Mouse (Mus musculus) liver, embryonic 15.5 days (tissue): Measurements from ENCODE around the gene Olfr218. TPM values are rescaled to one million over a fixed set of nuclear protein-coding genes. Genes with fewer than 3 reads are reported as not detected.
"Not testable (repeated sequence)": the region's sequence is repeated elsewhere in the genome, so short reads cannot be mapped to it uniquely, and the experiment has no call there.

Experiments used
- ATAC-seq: fragments of 200-750 bp; cut with Nextera tagmentation; 2 replicates; pipeline ENCODE4 v1.8.0; 2017; ENCODE audit warnings: moderate number of reproducible peaks, mild to moderate bottlenecking, moderate library complexity; ENCODE audit not compliant: insufficient read depth
- H3K27ac ChIP-seq: fragments of 300-500 bp; sonication (generic); replicated peaks from 2 replicates; pipeline ENCODE4 v1.5.1; 2015; ENCODE audit warnings: mild to moderate bottlenecking, inconsistent platforms
- H3K27me3 ChIP-seq: fragments of 300-500 bp; sonication (generic); 2 replicates; pipeline ENCODE4 v1.6.1; 2015; ENCODE audit warnings: mild to moderate bottlenecking, inconsistent platforms
- H3K36me3 ChIP-seq: fragments of 300-500 bp; sonication (generic); replicated peaks from 2 replicates; pipeline ENCODE4 v1.6.1; 2015; ENCODE audit warnings: moderate library complexity, mild to moderate bottlenecking, inconsistent platforms
- H3K4me1 ChIP-seq: fragments of 300-500 bp; sonication (generic); replicated peaks from 2 replicates; pipeline ENCODE4 v1.6.1; 2015; ENCODE audit warnings: inconsistent platforms
- H3K4me2 ChIP-seq: fragments of 300-500 bp; sonication (generic); 2 replicates; pipeline ENCODE4 v1.6.1; 2015; ENCODE audit warnings: moderate library complexity, mild to moderate bottlenecking, inconsistent platforms
- H3K4me3 ChIP-seq: fragments of 300-500 bp; sonication (generic); replicated peaks from 2 replicates; pipeline ENCODE4 v1.5.1; 2015; ENCODE audit warnings: mild to moderate bottlenecking, inconsistent platforms
- H3K9ac ChIP-seq: fragments of 300-500 bp; sonication (generic); 2 replicates; pipeline ENCODE4 v1.6.1; 2015; ENCODE audit warnings: moderate library complexity, mild to moderate bottlenecking, inconsistent platforms
- H3K9me3 ChIP-seq: fragments of 300-500 bp; sonication (generic); replicated peaks from 2 replicates; pipeline ENCODE4 v1.6.1; 2016; ENCODE audit warnings: inconsistent platforms
- WGBS: fragments of 180-500 bp; shearing (Covaris S2); methylation state at CpG from one replicate; pipeline ENCODE4 v1.1.7; 2015; ENCODE audit warnings: mixed read lengths; ENCODE audit not compliant: insufficient replicate concordance; 5-methylcytosine and 5-hydroxymethylcytosine counted together
- polyA plus RNA-seq: library from polyadenylated mRNA; unstranded; fragments of >200 nt; fragmentation: Nextera tagmentation; extraction: Ambion mirVana; gene quantifications from 2 replicates; pipeline ENCODE4 v1.2.1, GENCODE M21; 2015

Gene Olfr218
- polyA plus RNA-seq = not detected in 2 replicates

DNA sequence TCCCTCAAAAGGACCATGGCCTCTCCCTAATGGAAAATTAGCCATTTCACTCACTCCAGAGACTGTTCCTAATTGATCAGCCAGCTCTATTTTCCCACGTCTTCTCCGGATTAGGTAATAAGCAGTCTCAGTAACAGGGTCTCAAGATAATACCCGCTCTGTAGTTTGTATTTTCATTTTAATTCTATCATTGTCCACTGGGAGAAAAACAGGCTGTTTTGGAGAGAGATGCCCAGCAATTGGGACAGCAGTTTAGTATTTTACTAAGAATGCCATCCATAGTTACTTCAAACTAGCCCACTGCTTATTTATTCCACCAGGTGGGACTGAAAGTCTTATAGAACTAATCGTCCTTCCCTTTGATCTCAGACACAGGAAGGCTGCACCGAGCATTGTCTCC is at the start of gene Olfr218:
Gene Olfr218 (plus strand): TSS at position 301 of the 400 bp plus-strand sequence.
- Histone ChIP-seq H3K27me3 (no peaks in the 10 kb centered on the region), H3K27ac (no peak within 1 kb of the TSS), H3K9ac (no peak within 1 kb of the TSS), H3K9me3 (no peaks in the 10 kb centered on the region), H3K36me3 (no peaks in the 10 kb centered on the region), H3K4me1 (no peaks in the 10 kb centered on the region), H3K4me2 (no peak within 1 kb of the TSS), H3K4me3 (no peak within 1 kb of the TSS)
- ATAC-seq = no peak
- whole genome bisulfite sequencing = 49% methylated on average over 5 of the region's 5 CpGs

DNA sequence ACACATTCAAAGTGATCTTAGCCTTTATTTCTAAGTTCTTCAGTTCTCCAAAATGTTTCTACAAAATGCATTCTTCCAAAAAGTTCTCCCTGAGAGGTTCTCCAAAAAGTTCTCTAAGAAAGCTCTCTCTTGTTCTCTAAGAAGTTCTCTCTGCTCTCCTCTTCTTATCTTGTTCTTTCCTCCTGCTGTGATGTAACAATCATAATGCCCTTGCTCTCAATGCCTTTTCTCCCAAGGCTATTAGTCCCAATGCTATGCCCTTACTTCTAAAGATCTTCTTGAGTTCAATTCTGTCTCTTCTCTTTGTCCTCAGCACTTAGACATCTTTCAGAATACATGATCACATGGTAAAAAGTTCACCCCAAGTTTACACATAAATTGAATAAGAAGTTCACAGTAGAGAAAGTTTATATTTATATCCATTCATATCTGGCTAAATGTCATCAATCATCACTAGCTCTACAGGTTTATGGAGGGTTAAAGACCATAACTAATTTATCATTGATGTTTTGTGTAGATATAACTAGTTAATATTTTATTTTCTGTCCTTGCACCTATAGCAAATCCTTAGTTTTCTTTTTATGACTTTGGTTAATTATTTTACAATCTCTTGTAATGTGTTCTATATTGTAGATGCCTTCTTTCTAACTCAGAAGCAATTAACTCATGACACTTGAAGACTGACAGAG is 23.3 kb upstream of the Olfr218 start:
- H3K9me3 ChIP-seq = no peaks in the 10 kb centered on the region
- H3K27ac ChIP-seq = no peak overlapping the region
- no peaks in the 10 kb centered on the region for H3K27me3 ChIP-seq
- no peaks in the 10 kb centered on the region for H3K36me3 ChIP-seq
- no peak overlapping the region for H3K4me3 ChIP-seq
- no peak overlapping the region for H3K9ac ChIP-seq
- ATAC-seq = no peak
- no peaks in the 10 kb centered on the region for H3K4me1 ChIP-seq
- H3K4me2 ChIP-seq = no peak overlapping the region

DNA sequence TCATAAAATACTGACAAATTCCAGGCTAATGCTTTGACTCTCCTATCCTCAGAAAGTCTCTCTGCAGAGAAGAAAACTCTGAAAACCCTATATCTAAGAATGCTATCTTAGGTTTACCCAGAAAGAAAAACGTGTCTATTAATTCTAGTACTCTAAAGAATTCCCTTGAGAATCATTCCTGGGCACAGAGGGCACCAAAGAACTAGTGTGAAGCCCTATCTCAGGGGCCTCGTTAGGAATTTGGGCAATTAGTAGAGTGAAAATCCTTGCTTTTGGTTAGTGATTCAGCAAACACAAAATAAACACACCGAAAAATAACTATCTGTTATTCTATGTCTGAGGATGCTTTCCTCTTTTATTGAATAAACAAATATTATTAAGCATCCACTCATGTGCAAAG is 7.1 kb upstream of the Olfr218 start, which contains the start of gene Olfr1406:
Gene Olfr1406 (minus strand): TSS at position 101 of the 400 bp plus-strand sequence.
- WGBS = 37% methylated on average over 3 of the region's 3 CpGs
- Histone ChIP-seq H3K9me3 (no peaks in the 10 kb centered on the region), H3K4me3 (no peak within 1 kb of the TSS), H3K36me3 (no peaks in the 10 kb centered on the region), H3K4me2 (no peak within 1 kb of the TSS), H3K9ac (no peak within 1 kb of the TSS), H3K27me3 (no peaks in the 10 kb centered on the region), H3K4me1 (no peaks in the 10 kb centered on the region), H3K27ac (no peak within 1 kb of the TSS)
- ATAC-seq = no peak

DNA sequence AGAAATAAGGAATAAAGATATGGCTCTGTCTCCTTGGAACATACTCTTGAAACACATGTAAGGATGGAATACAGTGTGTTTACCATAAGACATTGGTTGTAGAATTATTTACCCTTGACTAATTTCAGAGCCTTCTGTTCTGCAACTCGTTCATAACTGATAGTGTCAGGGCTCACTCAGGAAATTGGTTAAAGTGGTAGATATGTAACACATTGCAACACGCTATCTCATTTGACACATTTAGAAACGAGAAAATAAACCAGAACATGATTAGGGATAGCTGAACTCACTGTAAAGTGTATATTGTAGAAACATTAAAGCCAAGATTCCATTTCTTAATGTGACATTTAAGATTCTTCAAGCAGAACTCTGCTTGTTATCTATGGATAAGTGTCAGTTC is 5.5 kb upstream of the Olfr218 start:
- no peaks in the 10 kb centered on the region for H3K36me3 ChIP-seq
- WGBS = 25% methylated on average over 3 of the region's 3 CpGs
- no peaks in the 10 kb centered on the region for H3K27me3 ChIP-seq
- H3K9me3 ChIP-seq = no peaks in the 10 kb centered on the region
- H3K4me3 ChIP-seq = no peak overlapping the region
- no peak overlapping the region for H3K9ac ChIP-seq
- H3K4me2 ChIP-seq = no peak overlapping the region
- H3K4me1 ChIP-seq = no peaks in the 10 kb centered on the region
- ATAC-seq = no peak
- H3K27ac ChIP-seq = no peak overlapping the region

DNA sequence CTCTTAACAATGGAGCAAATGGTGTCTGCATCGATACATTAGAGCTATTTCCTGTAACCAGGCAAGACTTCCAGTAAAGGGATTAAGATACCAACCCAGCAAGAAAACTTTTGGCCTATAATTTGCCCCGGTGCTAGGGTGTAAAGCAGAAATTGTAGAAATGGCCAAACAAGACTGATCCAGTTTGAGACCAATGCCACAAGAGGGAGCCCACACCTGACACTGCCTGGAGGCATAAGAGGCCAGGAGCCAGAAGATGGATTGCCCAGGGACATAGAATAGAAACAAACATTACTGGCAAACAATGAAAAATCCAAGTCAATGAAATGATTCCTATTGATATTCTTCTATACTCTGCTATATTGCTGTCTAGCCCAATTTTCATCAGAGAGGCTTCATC is 1.2 kb upstream of the Olfr218 start:
- Histone ChIP-seq H3K36me3 (no peaks in the 10 kb centered on the region), H3K4me2 (no peak overlapping the region), H3K4me3 (no peak overlapping the region), H3K9ac (no peak overlapping the region), H3K4me1 (no peaks in the 10 kb centered on the region), H3K27me3 (no peaks in the 10 kb centered on the region), H3K27ac (no peak overlapping the region), H3K9me3 (no peaks in the 10 kb centered on the region)
- WGBS = 43% methylated on average over 2 of the region's 2 CpGs
- no peak for ATAC-seq

DNA sequence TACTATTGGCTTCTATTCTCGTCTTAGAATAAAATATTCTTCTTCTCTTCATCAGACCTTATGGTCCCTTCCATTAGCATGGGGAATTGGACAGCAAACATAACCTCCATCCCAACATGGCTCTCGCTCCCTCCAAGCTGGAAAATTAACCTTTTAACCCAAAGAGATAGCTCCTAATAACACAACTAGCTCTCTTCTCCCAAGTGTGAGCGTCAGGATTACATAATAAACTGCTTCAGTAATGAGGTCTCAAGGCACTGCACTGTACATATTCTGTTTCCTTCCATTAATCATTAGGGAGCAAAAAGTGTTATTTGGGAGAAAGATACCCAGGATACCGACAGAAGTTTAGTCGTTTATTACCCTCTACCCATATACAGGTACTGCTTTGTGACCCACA is 14.5 kb downstream of the Olfr218 start, which contains the start of gene Olfr1404:
Gene Olfr1404 (plus strand): TSS at position 301 of the 400 bp plus-strand sequence.
- Histone ChIP-seq H3K27me3 (no peaks in the 10 kb centered on the region), H3K4me3 (no peak within 1 kb of the TSS), H3K4me2 (no peak within 1 kb of the TSS), H3K27ac (no peak within 1 kb of the TSS), H3K9ac (no peak within 1 kb of the TSS), H3K4me1 (no peaks in the 10 kb centered on the region), H3K9me3 (no peaks in the 10 kb centered on the region), H3K36me3 (no peaks in the 10 kb centered on the region)
- no peak for ATAC-seq
- 54% methylated on average over 5 of the region's 5 CpGs for WGBS

DNA sequence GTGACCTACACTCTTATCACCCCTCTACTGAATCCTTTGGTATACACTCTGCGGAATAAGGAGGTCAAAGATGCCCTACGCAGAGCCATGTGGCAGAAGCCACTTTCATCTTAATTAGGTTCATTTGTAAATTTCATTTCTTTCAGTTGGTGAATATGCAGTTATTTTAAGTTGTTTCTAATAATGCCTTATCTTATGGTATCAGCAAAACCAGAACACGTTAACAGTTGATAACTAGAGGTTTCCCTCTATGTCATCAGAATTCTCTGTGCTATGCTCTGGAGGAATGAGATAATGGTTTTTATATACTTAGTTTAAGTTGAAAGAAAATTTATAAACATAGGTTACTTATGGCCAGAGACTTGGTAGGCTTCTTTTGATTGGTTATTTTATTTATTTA is 18.9 kb downstream of the Olfr218 start:
- Histone ChIP-seq H3K4me2 (no peak overlapping the region), H3K9ac (no peak overlapping the region), H3K27me3 (no peaks in the 10 kb centered on the region), H3K27ac (no peak overlapping the region), H3K36me3 (no peaks in the 10 kb centered on the region), H3K9me3 (no peaks in the 10 kb centered on the region), H3K4me1 (no peaks in the 10 kb centered on the region), H3K4me3 (no peak overlapping the region)
- WGBS = 67% methylated on average over 3 of the region's 3 CpGs
- no peak for ATAC-seq

DNA sequence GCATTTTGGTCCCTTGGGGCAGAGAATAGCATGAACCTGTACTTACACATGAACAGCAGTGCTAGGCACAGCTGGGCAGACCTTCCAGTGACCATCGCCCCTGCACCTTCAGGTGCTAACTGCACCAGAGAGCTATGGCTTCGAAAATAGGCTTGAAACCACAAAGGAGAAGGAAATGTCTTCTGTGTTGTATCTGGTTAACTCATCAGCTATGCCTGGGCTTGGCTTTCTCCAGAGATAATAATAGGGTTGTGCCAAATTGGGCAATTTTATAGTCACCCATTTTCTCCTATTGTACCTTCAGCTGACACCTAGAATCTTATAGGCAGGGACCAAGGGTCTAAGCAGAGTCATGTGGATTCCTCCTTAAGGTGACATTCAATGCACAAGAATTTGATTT is 29.5 kb downstream of the Olfr218 start, which contains the start of gene Fcer1a:
Gene Fcer1a (minus strand): TSS at position 134 of the 400 bp plus-strand sequence.
- Histone ChIP-seq H3K4me3 (no peak within 1 kb of the TSS), H3K36me3 (no peaks in the 10 kb centered on the region), H3K27ac (no peak within 1 kb of the TSS), H3K9me3 (no peaks in the 10 kb centered on the region), H3K27me3 (no peaks in the 10 kb centered on the region), H3K4me1 (no peaks in the 10 kb centered on the region), H3K4me2 (no peak within 1 kb of the TSS), H3K9ac (no peak within 1 kb of the TSS)
- WGBS = 31% methylated on average over 2 of the region's 2 CpGs
- ATAC-seq = no peak

DNA sequence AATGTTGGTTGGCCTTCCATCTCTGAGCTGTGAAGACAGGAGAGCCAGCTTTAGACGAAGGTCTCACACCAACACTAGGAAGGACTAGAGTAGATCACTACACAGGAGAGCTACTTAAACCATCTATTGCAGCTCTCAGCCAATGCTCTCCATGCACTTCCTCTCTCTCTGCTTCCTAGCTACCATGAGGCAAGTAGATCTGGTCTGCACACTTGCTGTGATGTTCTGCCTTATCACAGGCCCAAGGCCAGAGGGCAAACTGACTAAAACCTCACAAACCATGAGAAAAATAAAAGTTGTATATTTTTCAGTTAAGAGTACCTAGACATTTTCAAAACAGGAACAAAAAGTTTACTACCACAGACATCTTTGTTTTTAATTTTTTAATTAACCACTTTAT is 39.4 kb downstream of the Olfr218 start:
- not testable (repeated sequence) for H3K9me3 ChIP-seq, H3K4me2 ChIP-seq, H3K9ac ChIP-seq, H3K27me3 ChIP-seq, H3K4me1 ChIP-seq, H3K4me3 ChIP-seq, ATAC-seq, H3K36me3 ChIP-seq, H3K27ac ChIP-seq
- 54% methylated on average over 1 of the region's 1 CpGs for WGBS

DNA sequence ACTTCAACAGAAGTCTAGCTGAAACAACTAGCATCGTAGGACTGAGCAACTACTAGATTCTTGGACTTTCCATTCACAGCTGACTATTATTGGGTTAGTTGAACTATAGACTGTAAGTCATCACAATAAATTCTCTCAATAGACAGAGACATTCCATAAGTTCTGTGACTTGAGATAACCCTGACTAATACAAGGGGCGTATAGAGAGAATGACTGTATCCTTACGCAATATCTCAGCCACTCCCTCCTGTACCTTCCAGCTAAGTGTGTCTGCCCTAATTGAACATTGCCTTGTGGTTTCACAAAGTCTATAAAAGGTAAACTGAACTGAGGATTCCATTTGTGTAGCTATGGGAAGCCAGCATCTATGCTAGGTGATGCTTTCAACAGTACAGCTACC is 52.3 kb downstream of the Olfr218 start:
- Histone ChIP-seq H3K4me2 (no peak overlapping the region), H3K36me3 (no peaks in the 10 kb centered on the region)

More for the DNA sequence above, 52.3 kb downstream of the Olfr218 start:
- Histone ChIP-seq H3K9me3 (no peaks in the 10 kb centered on the region), H3K4me3 (no peak overlapping the region), H3K9ac (no peak overlapping the region), H3K4me1 (no peaks in the 10 kb centered on the region), H3K27ac (no peak overlapping the region), H3K27me3 (no peaks in the 10 kb centered on the region)
- no peak for ATAC-seq
- WGBS = 67% methylated on average over 3 of the region's 3 CpGs
